Mouse (Mus musculus): ENCODE measurements at regions not wholly inside any gene's neighbourhood (a gene's known extent, or its start where the extent isn't known, plus 50 kb on each side); places are given as distances from the start of the nearest gene placed in this dataset.

- TF ChIP-seq CTCF (IDR thresholded peaks at IDR 0.05; ENCODE audit: low read depth, low read length) (no peak), GATA1 (IDR thresholded peaks at IDR 0.05; ENCODE audit: borderline replicate concordance, low read length) (no peak), TAL1 (conservative IDR thresholded peaks at IDR 0.05; ENCODE audit: low read depth, low read length) (no peak)
Measured at GRCm38 (mm10) chr2:159356503-159356902, 561.9 kb downstream of the Dhx35 start.

All from G1E (cell line).